Mouse (Mus musculus): ENCODE measurements around the gene Gm42742.

DNA sequence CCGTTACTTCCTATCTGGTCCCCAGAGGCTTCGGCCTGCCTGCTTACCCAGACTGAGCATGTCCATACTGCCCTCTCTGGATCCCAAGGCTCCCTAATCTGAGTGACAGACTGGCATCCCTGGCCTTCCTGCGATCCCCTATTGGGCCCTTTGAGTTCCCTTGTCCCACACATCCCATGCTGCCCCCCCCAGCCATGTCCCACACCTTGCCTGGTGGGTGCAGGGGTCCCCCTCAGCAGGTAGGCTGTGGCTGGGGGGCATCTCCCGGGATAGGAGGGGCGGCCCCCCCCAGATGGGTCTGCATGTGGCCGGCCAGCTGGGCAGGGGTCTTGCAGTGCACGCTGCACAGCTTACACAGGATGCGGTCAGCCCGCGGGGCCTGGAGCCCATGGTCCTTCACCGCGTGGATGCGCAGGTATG, 2.4 kb upstream of the Gm42742 start:
- no peak for TF ChIP-seq CTCF (IDR thresholded peaks at IDR 0.05; ENCODE audit: low read depth)
- no peak for TF ChIP-seq EP300 (optimal IDR thresholded peaks at IDR 0.05)
